Mouse (Mus musculus) limb, embryonic 15.5 days (tissue): Measurements from ENCODE around the gene Dtnb. TPM values are rescaled to one million over a fixed set of nuclear protein-coding genes. Genes with fewer than 3 reads are reported as not detected.

ENCODE experiments used
- ATAC-seq: fragments of 200-750 bp; cut with Nextera tagmentation; 2 replicates; pipeline ENCODE4 v1.8.0; 2017; ENCODE audit warnings: low read depth, moderate TSS enrichment; ENCODE audit not compliant: insufficient number of reproducible peaks, low FRiP score, low TSS enrichment
- H3K27ac ChIP-seq: fragments of 300-500 bp; sonication (generic); 2 replicates; pipeline ENCODE4 v1.5.1; 2015; ENCODE audit warnings: moderate library complexity, mild to moderate bottlenecking, inconsistent platforms
- H3K27me3 ChIP-seq: fragments of 300-500 bp; sonication (generic); 2 replicates; pipeline ENCODE4 v1.6.1; 2015; ENCODE audit warnings: inconsistent platforms
- H3K36me3 ChIP-seq: fragments of 300-500 bp; sonication (generic); 2 replicates; pipeline ENCODE4 v1.6.1; 2015; ENCODE audit warnings: inconsistent platforms
- H3K4me1 ChIP-seq: fragments of 300-500 bp; sonication (generic); 2 replicates; pipeline ENCODE4 v1.6.1; 2015; ENCODE audit warnings: inconsistent platforms
- H3K4me2 ChIP-seq: fragments of 300-500 bp; sonication (generic); 2 replicates; pipeline ENCODE4 v1.6.1; 2015; ENCODE audit warnings: mild to moderate bottlenecking, inconsistent platforms
- H3K4me3 ChIP-seq: fragments of 300-500 bp; sonication (generic); 2 replicates; pipeline ENCODE4 v1.5.1; 2015; ENCODE audit warnings: mild to moderate bottlenecking, inconsistent platforms
- H3K9ac ChIP-seq: fragments of 300-500 bp; sonication (generic); 2 replicates; pipeline ENCODE4 v1.6.1; 2015; ENCODE audit warnings: inconsistent platforms
- H3K9me3 ChIP-seq: fragments of 300-500 bp; sonication (generic); 2 replicates; pipeline ENCODE4 v1.6.1; 2016; ENCODE audit warnings: inconsistent platforms
- WGBS: fragments of 180-500 bp; shearing (Covaris S2); methylation state at CpG from one replicate; pipeline ENCODE4 v1.1.7; 2015; 5-methylcytosine and 5-hydroxymethylcytosine counted together
- polyA plus RNA-seq: library from polyadenylated mRNA; unstranded; fragments of >200 nt; fragmentation: Nextera tagmentation; extraction: Ambion mirVana; gene quantifications from 2 replicates; pipeline ENCODE4 v1.2.1, GENCODE M21; 2015

Gene Dtnb
- polyA plus RNA-seq, 1 experiment from 2014 or later: 28.6 TPM

DNA sequence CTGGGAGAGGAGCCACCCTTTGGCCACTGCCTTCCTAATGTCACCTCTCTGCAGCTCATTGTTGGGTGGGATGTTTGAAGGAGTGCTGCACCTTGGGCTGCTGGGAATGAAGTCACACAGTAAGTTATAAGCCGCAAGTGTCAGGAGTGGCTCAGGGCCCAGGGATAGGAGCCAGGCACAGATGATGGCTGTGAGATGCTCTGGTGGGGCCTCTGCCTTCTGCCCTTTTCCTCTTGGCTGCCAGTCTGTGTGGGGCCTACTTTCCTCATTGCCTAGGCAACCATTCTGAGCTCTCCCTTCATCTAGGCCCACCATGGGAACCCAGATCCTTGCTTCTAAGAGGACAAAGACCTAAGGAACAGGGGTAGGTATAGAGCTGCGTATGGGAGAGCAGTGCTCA, 212.1 kb downstream of the Dtnb start:
- Histone ChIP-seq H3K9me3 (no peaks in the 10 kb centered on the region), H3K36me3 (no peaks in the 10 kb centered on the region), H3K27me3 (no peaks in the 10 kb centered on the region), H3K4me2 (no peak overlapping the region), H3K27ac (no peak overlapping the region), H3K4me3 (no peak overlapping the region), H3K4me1 (peaks cover 71% of the 10 kb centered on the region), H3K9ac (no peak overlapping the region)
- WGBS: 94% methylated on average over 2 of the region's 2 CpGs
- no peak for ATAC-seq

- no peak overlapping the region for H3K4me3 ChIP-seq
- WGBS: 70% methylated on average over 4 of the region's 4 CpGs
- H3K9me3 ChIP-seq: no peaks in the 10 kb centered on the region
- no peak overlapping the region for H3K4me2 ChIP-seq
- H3K9ac ChIP-seq: no peak overlapping the region
- no peaks in the 10 kb centered on the region for H3K36me3 ChIP-seq
- no peak overlapping the region for H3K27ac ChIP-seq
- ATAC-seq: no peak
- H3K4me1 ChIP-seq: peaks cover 73% of the 10 kb centered on the region
- H3K27me3 ChIP-seq: no peaks in the 10 kb centered on the region
Measured at GRCm38 (mm10) chr12:3784729-3785128, 212.5 kb downstream of the Dtnb start.

DNA sequence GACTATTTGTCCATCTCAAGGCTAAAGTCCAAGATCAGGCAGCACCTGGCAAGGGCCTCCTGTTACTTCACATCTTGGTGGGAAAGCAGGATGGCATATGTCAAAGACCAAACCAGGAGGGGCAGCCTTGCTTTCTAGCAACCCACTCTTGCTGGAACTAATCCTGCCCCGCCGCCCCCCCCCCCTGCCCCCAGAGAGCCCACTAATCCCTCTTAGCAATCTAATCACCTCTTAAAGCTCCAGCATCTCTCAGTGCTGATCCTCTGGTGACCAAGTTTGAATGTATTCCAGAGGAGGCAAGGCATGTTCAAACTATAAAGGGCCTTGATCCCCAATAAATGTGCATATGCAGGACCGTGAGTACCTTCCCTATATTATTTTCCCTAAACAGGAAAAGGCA, 214.9 kb downstream of the Dtnb start:
- H3K4me3 ChIP-seq: no peak overlapping the region
- no peaks in the 10 kb centered on the region for H3K9me3 ChIP-seq
- H3K36me3 ChIP-seq: no peaks in the 10 kb centered on the region
- no peak overlapping the region for H3K9ac ChIP-seq
- H3K27me3 ChIP-seq: no peaks in the 10 kb centered on the region
- H3K4me1 ChIP-seq: peaks cover 56% of the 10 kb centered on the region
- H3K27ac ChIP-seq: 0 out of 2 replicates have a peak overlapping the region, but pooled peaks have one; percentile 67
- no peak overlapping the region for H3K4me2 ChIP-seq
- WGBS: 28% methylated on average over 3 of the region's 3 CpGs
- no peak for ATAC-seq

- H3K9ac ChIP-seq: no peak overlapping the region
- ATAC-seq: no peak
- H3K9me3 ChIP-seq: no peaks in the 10 kb centered on the region
- no peak overlapping the region for H3K4me3 ChIP-seq
- 43% methylated on average over 1 of the region's 1 CpGs for WGBS
- H3K27me3 ChIP-seq: no peaks in the 10 kb centered on the region
- H3K4me2 ChIP-seq: no peak overlapping the region
- peaks cover 55% of the 10 kb centered on the region for H3K4me1 ChIP-seq
- H3K36me3 ChIP-seq: no peaks in the 10 kb centered on the region
- H3K27ac ChIP-seq: peak overlapping the region; percentile 67; the same call in 1 of the 2 replicates
Measured at GRCm38 (mm10) chr12:3787541-3787940, 215.4 kb downstream of the Dtnb start.

GRCm38 (mm10) chr12:3788421-3789051, 216.4 kb downstream of the Dtnb start:
- peaks cover 47% of the 10 kb centered on the region for H3K4me1 ChIP-seq
- WGBS: 42% methylated on average over 5 of the region's 5 CpGs
- H3K36me3 ChIP-seq: no peaks in the 10 kb centered on the region
- H3K27me3 ChIP-seq: no peaks in the 10 kb centered on the region
- ATAC-seq: no peak
- H3K9me3 ChIP-seq: no peaks in the 10 kb centered on the region
- no peak overlapping the region for H3K4me2 ChIP-seq
- no peak overlapping the region for H3K9ac ChIP-seq
- peak overlapping the region; percentile 67 for H3K27ac ChIP-seq
- H3K4me3 ChIP-seq: no peak overlapping the region

DNA sequence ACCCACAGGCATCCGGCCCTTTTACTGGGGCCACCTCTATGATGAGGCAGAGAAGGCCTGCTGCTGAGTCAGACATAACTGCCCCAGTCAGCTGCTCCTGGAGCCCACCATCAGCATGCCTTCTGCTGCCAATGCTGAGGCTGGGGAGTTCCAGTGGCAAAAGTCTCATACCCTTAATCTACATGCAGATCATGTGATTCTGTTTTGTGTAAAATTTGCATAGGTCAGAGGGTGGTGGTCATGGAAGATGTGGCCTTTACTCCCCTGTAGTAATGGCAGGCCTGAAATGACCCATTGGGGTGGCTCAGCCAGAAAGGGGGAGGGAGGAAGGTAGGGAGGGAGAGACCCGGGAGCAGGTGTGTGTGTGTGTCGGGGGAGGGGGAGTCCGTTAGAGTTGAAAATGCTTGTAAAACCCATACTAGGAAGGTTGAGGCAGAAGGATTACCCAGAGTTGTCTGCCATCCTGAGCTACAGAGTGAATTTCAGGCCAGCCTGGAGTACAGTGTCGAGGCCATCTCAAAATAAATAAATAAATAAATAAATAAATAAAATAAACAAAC, 217.5 kb downstream of the Dtnb start:
- peaks cover 38% of the 10 kb centered on the region for H3K4me1 ChIP-seq
- H3K36me3 ChIP-seq: no peaks in the 10 kb centered on the region
- no peaks in the 10 kb centered on the region for H3K9me3 ChIP-seq
- H3K27ac ChIP-seq: no peak overlapping the region
- no peak for ATAC-seq
- H3K4me2 ChIP-seq: no peak overlapping the region
- WGBS: 54% methylated on average over 5 of the region's 5 CpGs
- H3K9ac ChIP-seq: no peak overlapping the region
- H3K27me3 ChIP-seq: no peaks in the 10 kb centered on the region
- no peak overlapping the region for H3K4me3 ChIP-seq

- H3K9ac ChIP-seq: no peak overlapping the region
- peak overlapping the region; percentile 56 for H3K4me2 ChIP-seq
- H3K27ac ChIP-seq: no peak overlapping the region
- H3K4me1 ChIP-seq: peaks cover 36% of the 10 kb centered on the region
- WGBS: 42% methylated on average over 7 of the region's 7 CpGs
- ATAC-seq: no peak
- H3K4me3 ChIP-seq: peak overlapping the region; percentile 40; the same call in 1 of the 2 replicates
- no peaks in the 10 kb centered on the region for H3K27me3 ChIP-seq
- H3K9me3 ChIP-seq: no peaks in the 10 kb centered on the region
- no peaks in the 10 kb centered on the region for H3K36me3 ChIP-seq
Measured at GRCm38 (mm10) chr12:3791257-3791656, 219.1 kb downstream of the Dtnb start.

DNA sequence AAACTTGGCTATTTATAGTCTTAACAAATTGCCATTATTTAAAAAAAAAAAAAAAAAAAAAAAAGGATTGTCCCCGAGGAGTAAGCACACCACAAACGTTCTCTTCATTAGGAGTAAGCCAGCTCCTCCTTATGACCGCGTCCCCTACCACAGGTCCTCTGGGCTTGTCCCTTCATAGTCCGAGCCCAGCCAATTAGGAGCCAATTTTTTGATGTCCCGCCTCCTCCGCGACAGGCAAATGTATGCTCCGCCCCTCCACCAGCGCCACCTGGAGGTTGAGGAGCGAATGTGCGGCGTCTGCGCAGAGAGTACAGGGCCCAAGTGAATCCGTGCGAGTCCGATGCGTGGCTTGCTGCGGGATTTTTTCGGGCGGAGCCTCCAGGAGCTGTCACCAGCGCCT, 219.6 kb downstream of the Dtnb start:
- Histone ChIP-seq H3K27me3 (no peaks in the 10 kb centered on the region), H3K27ac (no peak overlapping the region), H3K36me3 (no peaks in the 10 kb centered on the region), H3K4me3 (peak overlapping the region; percentile 40), H3K4me2 (peak overlapping the region; percentile 56), H3K9me3 (no peaks in the 10 kb centered on the region), H3K4me1 (peaks cover 34% of the 10 kb centered on the region), H3K9ac (peak overlapping the region; percentile 40; the same call in 1 of the 2 replicates)
- peak; percentile 70 for ATAC-seq
- under 1% methylated on average over 22 of the region's 22 CpGs for WGBS

DNA sequence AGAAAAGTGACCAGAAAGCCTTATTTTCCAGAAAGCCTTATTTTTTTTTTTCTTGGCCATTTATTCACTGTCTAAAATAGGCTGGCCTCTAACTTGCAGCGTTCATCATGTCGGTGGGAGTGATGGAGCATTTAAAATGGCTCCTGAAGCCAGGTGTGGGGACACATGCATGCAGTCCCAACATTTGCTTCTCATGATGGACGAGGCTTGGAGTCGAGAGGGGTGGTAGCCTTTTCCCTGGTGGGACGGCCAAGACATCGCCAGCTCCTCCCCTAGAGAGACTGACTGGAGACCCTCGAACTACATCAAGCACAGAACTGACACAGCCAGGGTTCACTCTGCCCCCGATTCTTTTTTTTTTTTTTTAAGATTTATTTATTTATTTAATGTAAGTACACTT, 220.1 kb downstream of the Dtnb start:
- peaks cover 29% of the 10 kb centered on the region for H3K4me1 ChIP-seq
- no peak overlapping the region for H3K27ac ChIP-seq
- ATAC-seq: no peak
- no peaks in the 10 kb centered on the region for H3K36me3 ChIP-seq
- WGBS: 16% methylated on average over 8 of the region's 8 CpGs
- no peaks in the 10 kb centered on the region for H3K27me3 ChIP-seq
- H3K4me2 ChIP-seq: peak overlapping the region; percentile 56
- H3K9me3 ChIP-seq: no peaks in the 10 kb centered on the region
- peak overlapping the region; percentile 40; the same call in 1 of the 2 replicates for H3K9ac ChIP-seq
- H3K4me3 ChIP-seq: peak overlapping the region; percentile 40

- 0 out of 2 replicates have a peak, but pooled peaks have one; percentile 15 for ATAC-seq
- 30% methylated on average over 4 of the region's 4 CpGs for WGBS
Measured at GRCm38 (mm10) chr12:3795569-3795968, 223.4 kb downstream of the Dtnb start.

DNA sequence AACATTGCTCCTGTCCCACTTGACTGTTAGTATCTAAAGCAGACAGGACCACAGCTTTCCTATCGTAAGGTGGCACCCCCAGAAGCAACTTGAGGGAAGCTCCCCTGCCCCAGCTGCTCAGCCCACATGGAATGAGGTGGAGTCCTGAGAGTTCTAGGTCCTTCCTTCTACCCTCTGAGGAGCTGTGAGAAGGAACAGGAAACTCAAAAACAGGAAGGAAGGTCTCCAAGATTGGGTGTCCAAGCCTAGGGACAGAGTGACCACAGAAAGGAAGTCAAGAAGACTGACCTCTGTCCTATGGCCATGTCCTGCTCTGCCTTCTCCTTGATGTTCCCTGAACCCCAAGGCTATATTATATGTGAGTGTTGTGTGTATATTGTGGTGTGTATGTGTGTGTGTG, 227.4 kb downstream of the Dtnb start:
- Histone ChIP-seq H3K4me2 (no peak overlapping the region), H3K27me3 (no peaks in the 10 kb centered on the region), H3K9me3 (no peaks in the 10 kb centered on the region), H3K27ac (no peak overlapping the region), H3K9ac (no peak overlapping the region), H3K36me3 (no peaks in the 10 kb centered on the region), H3K4me1 (no peaks in the 10 kb centered on the region), H3K4me3 (no peak overlapping the region)
- WGBS: 73% methylated on average over 1 of the region's 1 CpGs
- no peak for ATAC-seq

More at GRCm38 (mm10) chr12:3795569-3795968, 223.4 kb downstream of the Dtnb start:
- Histone ChIP-seq H3K27me3 (no peaks in the 10 kb centered on the region), H3K9ac (no peak overlapping the region), H3K4me3 (no peak overlapping the region), H3K27ac (no peak overlapping the region), H3K4me2 (no peak overlapping the region), H3K9me3 (no peaks in the 10 kb centered on the region), H3K4me1 (peaks cover 9% of the 10 kb centered on the region), H3K36me3 (no peaks in the 10 kb centered on the region)

GRCm38 (mm10) chr12:3805852-3806251, 233.7 kb downstream of the Dtnb start, which contains the start of gene Dnmt3a:
TSS of gene Dnmt3a (plus strand) at chr12:3806007.
- 21% methylated on average over 4 of the region's 4 CpGs for WGBS
- no peak for ATAC-seq
- Histone ChIP-seq H3K9me3 (no peaks in the 10 kb centered on the region), H3K4me3 (peak within 1 kb of the TSS; percentile 75), H3K4me1 (peaks cover 34% of the 10 kb centered on the region), H3K4me2 (peak within 1 kb of the TSS; percentile 74), H3K36me3 (no peaks in the 10 kb centered on the region), H3K9ac (peak within 1 kb of the TSS; percentile 78), H3K27ac (peak within 1 kb of the TSS; percentile 95), H3K27me3 (no peaks in the 10 kb centered on the region)
